Mouse (Mus musculus) gastrocnemius, postnatal 14 days (tissue): ENCODE results near the gene Sox5. TPM values are rescaled to one million over a fixed set of nuclear protein-coding genes. Genes with fewer than 3 reads are reported as not detected.

Experiments used
- DNase-seq: peaks from one replicate; pipeline ENCODE4 v3.0.0; 2021; ENCODE audit warnings: mixed read lengths
- intact Hi-C: fragments of 180-260 bp; cut with DNase I; formaldehyde crosslinking; loops from one replicate; pipeline ENCODE4 v1.15.1; 2025; ENCODE audit warnings: low total_unique reads
- total RNA-seq, 2 experiments: library from RNA; stranded (reverse); gene quantifications; 2 replicates each; pipeline ENCODE4 v1.2.3; 2021

The Sox5 gene
- total RNA-seq, 2 experiments from 2014 or later = 1.7 to 1.9 TPM

- intact Hi-C loops = no loop called here
- DNase-seq = no peak
Measured at GRCm38 (mm10) chr6:143830131-143830530, 951.6 kb downstream of the Sox5 start.

GRCm38 (mm10) chr6:143826786-143827185, 955.0 kb downstream of the Sox5 start:
- intact Hi-C loops = no loop called here
- no peak for DNase-seq

- DNase-seq = no peak
- intact Hi-C loops = no loop called here
Measured at GRCm38 (mm10) chr6:143825966-143826365, 955.8 kb downstream of the Sox5 start.

- intact Hi-C loops = no loop called here
Measured at GRCm38 (mm10) chr6:143825086-143825485, 956.7 kb downstream of the Sox5 start.

GRCm38 (mm10) chr6:143788446-143788845, 993.3 kb downstream of the Sox5 start:
- intact Hi-C loops = no loop called here
- DNase-seq = no peak

More at GRCm38 (mm10) chr6:143825086-143825485, 956.7 kb downstream of the Sox5 start:
- no peak for DNase-seq

- DNase-seq = no peak
- intact Hi-C loops = no loop called here
Measured at GRCm38 (mm10) chr6:143787360-143787759, 994.4 kb downstream of the Sox5 start.

- DNase-seq = no peak
- intact Hi-C loops = no loop called here
Measured at GRCm38 (mm10) chr6:143785685-143786084, 996.1 kb downstream of the Sox5 start.
